Mouse (Mus musculus) hindbrain, postnatal 0 days (tissue): ENCODE data around the gene Brd3. TPM values are rescaled to one million over a fixed set of nuclear protein-coding genes. Genes with fewer than 3 reads are reported as not detected.

Source experiments
- ATAC-seq: fragments of 200-750 bp; cut with Nextera tagmentation; 2 replicates; pipeline ENCODE4 v1.8.0; 2017; ENCODE audit warnings: mild to moderate bottlenecking, moderate TSS enrichment, moderate library complexity
- DNase-seq: peaks from one replicate; pipeline ENCODE4 v3.0.0-alpha.2; 2015; ENCODE audit warnings: low spot score
- H3K27ac ChIP-seq: fragments of 300-500 bp; sonication (generic); 2 replicates; pipeline ENCODE4 v1.5.1; 2014; ENCODE audit warnings: mild to moderate bottlenecking
- H3K27me3 ChIP-seq: fragments of 300-500 bp; sonication (generic); 2 replicates; pipeline ENCODE4 v1.6.1; 2014; ENCODE audit warnings: low read length, mixed read lengths; ENCODE audit not compliant: insufficient read depth
- H3K36me3 ChIP-seq: fragments of 300-500 bp; sonication (generic); 2 replicates; pipeline ENCODE4 v1.6.1; 2014; ENCODE audit warnings: low read length, mixed read lengths; ENCODE audit not compliant: insufficient read depth
- H3K4me1 ChIP-seq: fragments of 300-500 bp; sonication (generic); 2 replicates; pipeline ENCODE4 v1.6.1; 2014; ENCODE audit warnings: antibody characterized with exemption, low read length, mixed read lengths; ENCODE audit not compliant: insufficient read depth
- H3K4me2 ChIP-seq: fragments of 300-500 bp; sonication (generic); 2 replicates; pipeline ENCODE4 v1.6.1; 2014; ENCODE audit warnings: low read depth, mild to moderate bottlenecking, low read length, moderate library complexity, mixed read lengths
- H3K4me3 ChIP-seq: fragments of 300-500 bp; sonication (generic); 2 replicates; pipeline ENCODE4 v1.5.1; 2014; ENCODE audit warnings: low read length
- H3K9ac ChIP-seq: fragments of 300-500 bp; sonication (generic); replicated peaks from 2 replicates; pipeline ENCODE4 v1.6.1; 2014; ENCODE audit warnings: mild to moderate bottlenecking, low read length, moderate library complexity, mixed read lengths
- H3K9me3 ChIP-seq: fragments of 300-500 bp; sonication (generic); 2 replicates; pipeline ENCODE4 v1.6.1; 2016; ENCODE audit warnings: low read length, mixed read lengths
- CTCF ChIP-seq: IDR thresholded peaks from 2 replicates; pipeline ENCODE4 v1.5.1; 2016; ENCODE audit warnings: antibody characterized with exemption, control low read depth, low read depth
- whole genome bisulfite sequencing: fragments of 180-500 bp; shearing (Covaris S2); extraction: QIAGEN DNeasy Blood & Tissue Kit; methylation state at CpG from one replicate; pipeline ENCODE4 v1.1.7; 2014; 5-methylcytosine and 5-hydroxymethylcytosine counted together
- polyA plus RNA-seq: library from polyadenylated mRNA; unstranded; fragments of >200 nt; fragmentation: Nextera tagmentation; extraction: Ambion mirVana; gene quantifications from 2 replicates; pipeline ENCODE4 v1.2.1, GENCODE M21; 2015
- total RNA-seq: library from RNA; depleted of rRNA; stranded (reverse); fragments of >200 nt; gene quantifications from 2 replicates; pipeline ENCODE4 v1.2.3, GENCODE M21; 2014

Brd3 gene
- total and polyA plus RNA-seq, 2 experiments from 2014 or later: 33.7 to 95.5 TPM

DNA sequence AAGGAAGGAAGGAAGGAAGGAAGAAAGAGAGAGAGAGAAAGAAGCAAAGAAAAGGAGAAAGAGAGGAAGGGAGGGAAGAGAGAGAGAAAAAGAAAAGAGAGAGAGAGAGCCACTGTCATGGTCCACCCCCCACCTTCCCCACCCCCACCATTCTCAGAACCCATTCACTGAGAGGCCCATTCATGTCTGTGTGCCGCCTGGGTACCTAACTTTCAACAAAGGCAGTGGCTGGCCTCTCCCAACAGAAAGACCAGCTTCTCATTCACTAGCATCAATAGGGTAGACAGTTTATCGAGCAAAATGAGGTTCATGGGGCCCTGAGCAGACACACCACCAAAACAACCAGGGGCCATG, 93.9 kb downstream of the Brd3 start:
- 38% methylated on average over 2 of the region's 2 CpGs for WGBS
- no peak for TF ChIP-seq CTCF
- Histone ChIP-seq H3K27me3 (no peaks in the 10 kb centered on the region), H3K4me1 (peaks cover 29% of the 10 kb centered on the region), H3K4me3 (no peak overlapping the region), H3K36me3 (no peaks in the 10 kb centered on the region), H3K9me3 (no peaks in the 10 kb centered on the region), H3K4me2 (no peak overlapping the region), H3K9ac (no peak overlapping the region), H3K27ac (peak overlapping the region; percentile 32; the same call in 1 of the 2 replicates)
- ATAC-seq (no peak), DNase-seq (no peak)

DNA sequence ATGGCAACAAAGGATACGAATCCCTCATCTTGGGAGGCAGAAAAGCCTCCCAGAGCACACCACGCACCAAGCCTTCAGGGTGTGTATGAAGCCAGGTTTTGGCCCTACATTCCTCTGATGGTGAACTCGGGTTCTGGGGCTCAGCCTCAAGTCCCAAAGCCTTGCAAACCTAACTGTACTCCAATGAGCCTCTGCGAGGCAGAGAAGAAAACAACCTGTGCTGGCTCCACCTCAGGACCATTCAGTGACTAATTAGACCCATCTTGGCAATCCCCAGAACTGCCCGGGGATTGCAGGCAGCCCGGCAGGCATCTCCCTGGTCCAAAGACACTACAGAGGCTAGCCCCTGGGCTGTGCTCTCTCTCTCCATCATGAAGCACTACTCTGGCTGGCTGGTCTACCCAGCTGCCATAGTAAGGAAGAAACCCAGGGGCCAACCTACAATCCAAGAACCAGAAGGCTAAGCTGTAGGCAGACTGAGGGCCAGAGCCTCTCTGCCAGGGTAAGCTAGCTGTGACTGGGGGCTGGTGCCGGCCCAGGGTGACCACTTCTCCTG, 95.1 kb downstream of the Brd3 start:
- no peak for ATAC-seq
- WGBS: 14% methylated on average over 7 of the region's 7 CpGs
- TF ChIP-seq CTCF: no peak
- H3K9ac ChIP-seq: no peak overlapping the region
- H3K36me3 ChIP-seq: no peaks in the 10 kb centered on the region
- H3K4me1 ChIP-seq: peaks cover 28% of the 10 kb centered on the region
- H3K4me2 ChIP-seq: no peak overlapping the region
- no peak overlapping the region for H3K4me3 ChIP-seq
- DNase-seq: no peak
- H3K9me3 ChIP-seq: no peaks in the 10 kb centered on the region
- H3K27ac ChIP-seq: peak overlapping the region; percentile 22; the same call in 1 of the 2 replicates
- no peaks in the 10 kb centered on the region for H3K27me3 ChIP-seq

DNA sequence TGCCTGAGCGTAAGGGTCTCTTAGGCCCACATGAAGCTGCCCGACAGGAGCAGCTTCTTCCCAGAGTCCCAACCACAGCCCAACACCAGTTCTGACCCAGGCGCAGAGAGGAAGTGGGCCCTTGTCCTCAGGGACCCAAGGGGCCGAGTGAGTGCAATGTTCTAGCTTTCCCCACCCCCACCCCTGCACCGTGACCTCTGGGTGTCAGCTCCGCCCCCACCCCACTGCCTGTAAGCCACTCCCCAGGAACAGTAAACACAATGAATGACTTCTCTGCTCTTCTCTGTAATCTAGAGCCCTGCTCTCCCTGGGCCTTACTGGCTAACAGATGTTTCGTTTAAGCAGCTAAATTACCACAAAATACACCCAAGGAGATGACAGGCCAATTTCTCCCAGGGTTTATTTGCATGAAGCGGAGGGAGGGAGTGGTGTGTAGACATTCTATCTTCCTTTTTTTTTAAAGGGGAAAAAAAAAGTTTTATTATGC, 95.7 kb downstream of the Brd3 start:
- Histone ChIP-seq H3K4me1 (peaks cover 28% of the 10 kb centered on the region), H3K4me3 (no peak overlapping the region), H3K4me2 (no peak overlapping the region), H3K9me3 (no peaks in the 10 kb centered on the region), H3K27ac (peak overlapping the region; percentile 12; the same call in 1 of the 2 replicates), H3K27me3 (no peaks in the 10 kb centered on the region), H3K9ac (no peak overlapping the region), H3K36me3 (no peaks in the 10 kb centered on the region)
- ATAC-seq (no peak), DNase-seq (no peak)
- TF ChIP-seq CTCF: no peak
- 23% methylated on average over 8 of the region's 8 CpGs for WGBS

DNA sequence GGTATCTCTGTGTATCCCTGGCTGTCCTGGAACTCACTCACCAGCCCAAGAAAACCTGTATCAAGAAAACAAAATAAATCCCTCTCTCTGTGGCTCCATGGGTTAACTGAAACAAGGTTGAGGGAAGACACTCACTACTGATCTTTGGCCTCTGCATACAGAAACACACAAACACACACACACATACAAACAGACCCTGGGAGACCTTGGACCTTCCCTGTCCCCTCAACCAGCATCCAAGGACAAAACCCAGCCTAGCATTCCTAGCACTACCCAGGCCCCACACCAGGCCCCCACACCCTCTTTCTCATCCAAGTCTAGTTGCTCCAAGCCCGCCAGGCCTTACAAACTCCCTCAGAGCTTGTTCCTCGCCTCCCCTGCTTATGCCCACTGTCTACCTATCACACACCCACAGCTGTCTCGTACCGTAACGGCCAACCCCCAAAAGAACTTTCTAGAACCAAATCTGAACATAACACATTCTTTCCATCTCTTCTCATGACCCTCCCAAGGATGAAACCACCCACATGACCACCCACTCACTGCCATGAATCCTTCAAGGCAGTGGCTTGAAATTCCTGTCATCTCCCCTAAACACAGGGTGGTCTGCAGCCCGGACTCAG, 96.8 kb downstream of the Brd3 start:
- ATAC-seq: no peak
- Histone ChIP-seq H3K36me3 (no peaks in the 10 kb centered on the region), H3K27me3 (no peaks in the 10 kb centered on the region), H3K4me2 (no peak overlapping the region), H3K4me1 (peaks cover 28% of the 10 kb centered on the region), H3K9me3 (no peaks in the 10 kb centered on the region), H3K4me3 (no peak overlapping the region), H3K27ac (no peak overlapping the region; the same call in 1 of the 2 replicates), H3K9ac (no peak overlapping the region)
- no peak for TF ChIP-seq CTCF
- 87% methylated on average over 6 of the region's 6 CpGs for WGBS
- no peak for DNase-seq

DNA sequence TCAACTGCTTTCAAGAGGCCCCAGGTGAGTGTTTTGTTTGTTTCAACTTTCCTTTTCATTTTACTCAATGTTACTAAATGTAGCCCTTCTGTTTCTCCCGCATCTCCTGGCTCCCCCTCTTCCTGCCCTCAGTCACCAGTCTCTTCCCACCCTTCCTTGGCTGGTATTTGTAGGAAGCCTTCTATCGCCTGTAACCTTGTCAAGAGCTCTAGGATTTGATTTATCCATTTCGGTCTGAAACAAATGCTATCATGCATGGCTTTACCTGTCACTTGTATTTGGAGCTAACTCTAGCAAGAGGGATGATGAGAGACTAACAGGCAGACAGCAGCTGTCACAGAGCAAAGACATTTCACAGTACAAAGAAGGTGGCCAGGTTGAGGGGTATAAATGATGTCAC, 99.3 kb downstream of the Brd3 start:
- no peak overlapping the region for H3K4me2 ChIP-seq
- H3K27ac ChIP-seq: no peak overlapping the region
- no peak overlapping the region for H3K9ac ChIP-seq
- ATAC-seq: no peak
- peaks cover 14% of the 10 kb centered on the region for H3K4me1 ChIP-seq
- no peaks in the 10 kb centered on the region for H3K27me3 ChIP-seq
- TF ChIP-seq CTCF: no peak
- 66% methylated on average over 3 of the region's 3 CpGs for WGBS
- H3K4me3 ChIP-seq: no peak overlapping the region
- no peaks in the 10 kb centered on the region for H3K9me3 ChIP-seq
- H3K36me3 ChIP-seq: no peaks in the 10 kb centered on the region
- DNase-seq: no peak

DNA sequence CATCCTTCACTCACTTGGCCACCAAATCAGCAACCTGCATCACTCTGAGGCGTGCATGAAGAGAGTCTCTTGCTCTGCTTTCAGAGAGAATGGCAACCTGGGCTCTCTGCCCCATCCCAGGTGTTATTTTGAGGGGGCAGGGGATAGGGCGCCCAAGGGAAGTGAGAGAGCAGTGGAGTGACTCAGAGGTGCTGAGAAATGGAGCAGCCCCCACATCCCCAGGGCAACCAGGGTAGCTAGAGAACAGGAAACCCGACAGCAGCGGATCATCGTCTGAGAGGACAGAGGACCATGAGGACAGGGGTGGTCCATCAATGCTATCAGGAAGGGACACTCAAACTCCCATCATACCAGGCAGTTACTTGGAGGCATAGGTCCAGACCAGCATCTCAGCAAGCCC, 100.5 kb downstream of the Brd3 start:
- H3K9ac ChIP-seq: no peak overlapping the region
- no peak for TF ChIP-seq CTCF
- 92% methylated on average over 5 of the region's 5 CpGs for WGBS
- no peaks in the 10 kb centered on the region for H3K9me3 ChIP-seq
- H3K27ac ChIP-seq: no peak overlapping the region
- ATAC-seq (no peak), DNase-seq (no peak)
- no peaks in the 10 kb centered on the region for H3K36me3 ChIP-seq
- H3K4me3 ChIP-seq: no peak overlapping the region
- H3K4me2 ChIP-seq: no peak overlapping the region
- H3K27me3 ChIP-seq: no peaks in the 10 kb centered on the region
- peaks cover 6% of the 10 kb centered on the region for H3K4me1 ChIP-seq
